Mouse (Mus musculus) T-cell, adult 2 months (primary cell): ENCODE results near the gene Hoxd9.

Source experiments
- DNase-seq: peaks from one replicate; pipeline ENCODE4 v3.0.0; 2022; ENCODE audit warnings: low spot score

Gene Hoxd9

GRCm38 (mm10) chr2:74733765-74734164 is 36.2 kb downstream of the Hoxd9 start:
- DNase-seq = no peak

GRCm38 (mm10) chr2:74734451-74734850 is 36.9 kb downstream of the Hoxd9 start:
- DNase-seq = no peak

- DNase-seq = no peak
These were observed 37.7 kb downstream of the Hoxd9 start for GRCm38 (mm10) chr2:74734996-74735811.

- no peak for DNase-seq
These were observed 38.5 kb downstream of the Hoxd9 start for GRCm38 (mm10) chr2:74735851-74736687.

GRCm38 (mm10) chr2:74736688-74737577 is 39.4 kb downstream of the Hoxd9 start:
- DNase-seq = no peak

- no peak for DNase-seq
These were observed 40.1 kb downstream of the Hoxd9 start for GRCm38 (mm10) chr2:74737578-74738070.

GRCm38 (mm10) chr2:74738623-74739475 is 41.3 kb downstream of the Hoxd9 start:
- DNase-seq = no peak

GRCm38 (mm10) chr2:74739476-74739800 is 41.9 kb downstream of the Hoxd9 start:
- DNase-seq = no peak

- no peak for DNase-seq
These were observed 42.3 kb downstream of the Hoxd9 start for GRCm38 (mm10) chr2:74739869-74740268.

- DNase-seq = no peak
These were observed 43.0 kb downstream of the Hoxd9 start for GRCm38 (mm10) chr2:74740311-74741091.

- DNase-seq = no peak
These were observed 43.9 kb downstream of the Hoxd9 start for GRCm38 (mm10) chr2:74741252-74741978.

- no peak for DNase-seq
These were observed 44.4 kb downstream of the Hoxd9 start for GRCm38 (mm10) chr2:74741979-74742277.

GRCm38 (mm10) chr2:74745540-74746297 is 48.2 kb downstream of the Hoxd9 start:
- DNase-seq = no peak

GRCm38 (mm10) chr2:74746298-74746921 is 48.9 kb downstream of the Hoxd9 start:
- DNase-seq = no peak

GRCm38 (mm10) chr2:74747006-74747405 is 49.5 kb downstream of the Hoxd9 start:
- no peak for DNase-seq

GRCm38 (mm10) chr2:74747661-74748141 is 50.2 kb downstream of the Hoxd9 start:
- DNase-seq = no peak

- DNase-seq = no peak
These were observed 51.0 kb downstream of the Hoxd9 start for GRCm38 (mm10) chr2:74748436-74748995.
